Mouse (Mus musculus): ENCODE results near the gene Spata3.

Spata3 gene

DNA sequence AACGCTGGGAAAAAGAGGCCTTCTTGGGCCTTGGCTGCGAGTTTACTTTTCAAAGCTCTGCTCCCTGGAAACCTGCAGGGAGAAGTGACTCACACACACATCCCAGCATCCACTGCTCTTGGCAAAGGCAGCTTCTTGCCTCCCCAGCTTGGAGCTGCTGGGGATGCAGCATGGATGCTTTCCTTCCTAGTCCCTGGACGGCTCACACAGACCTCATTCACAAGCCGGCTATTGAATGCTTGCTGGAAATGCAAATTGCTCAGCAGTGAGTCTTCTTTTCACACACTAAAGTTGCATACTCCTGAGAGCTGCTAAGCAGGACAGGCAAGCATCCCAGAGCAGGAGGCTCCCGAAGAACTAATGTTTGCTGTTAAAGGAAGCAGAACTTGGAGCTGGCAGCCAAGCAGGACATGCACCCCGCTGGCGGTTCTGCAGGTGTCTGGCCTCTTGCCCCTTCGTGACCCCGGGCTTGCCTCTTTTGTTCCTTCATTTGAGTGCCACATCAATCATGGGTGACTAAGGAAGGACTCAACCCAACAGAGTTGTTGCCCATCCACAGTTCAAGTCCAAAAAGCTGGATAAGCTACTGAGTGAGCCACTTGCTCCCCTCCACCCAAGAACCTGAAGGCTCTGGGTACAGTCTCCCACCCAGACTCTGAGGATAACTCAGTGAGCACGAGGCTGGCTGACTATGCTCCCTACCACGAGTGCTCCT lies 15.8 kb downstream of the Spata3 start:
- DNase-seq (ENCODE audit: low read depth, low spot score), result no peak

DNA sequence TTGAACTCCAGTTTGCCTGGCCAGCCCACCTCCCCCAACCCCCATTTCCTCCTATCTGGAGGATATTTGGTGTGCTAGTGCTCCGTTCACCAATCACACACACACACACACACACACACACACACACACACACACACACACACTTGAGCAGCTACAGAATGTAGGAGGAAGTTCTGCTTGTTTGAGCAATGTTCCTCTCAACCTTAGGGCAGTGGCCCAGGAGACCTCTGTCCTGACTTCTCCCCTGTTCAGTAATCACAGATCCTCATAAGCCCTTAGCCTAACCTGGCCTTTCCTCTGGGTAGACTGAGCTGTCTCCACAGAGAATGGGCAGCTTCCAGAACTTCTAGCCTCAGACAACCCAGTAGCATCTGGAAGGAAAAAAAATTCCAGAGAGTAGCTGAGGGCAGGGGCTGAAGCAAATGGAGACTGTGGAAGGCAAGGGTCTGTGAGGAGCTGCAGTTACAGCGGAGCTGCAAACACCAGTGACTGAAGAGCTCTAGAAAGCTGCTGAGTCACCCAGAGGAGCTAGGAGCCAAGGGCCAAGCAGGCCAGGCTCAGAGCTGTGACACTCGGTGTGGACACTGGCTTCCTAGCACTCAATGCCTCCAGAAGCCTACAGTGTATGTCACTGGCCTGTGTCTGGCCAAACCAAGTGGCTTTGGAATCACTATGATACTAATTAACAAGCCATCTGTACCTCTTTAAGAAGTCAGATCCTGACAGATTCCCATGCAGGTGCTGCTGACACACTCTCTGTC lies 21.8 kb downstream of the Spata3 start:
- DNase-seq (ENCODE audit: low read depth, low spot score), result no peak

- no peak for DNase-seq (ENCODE audit: low read depth, low spot score)
These were observed 23.5 kb downstream of the Spata3 start for GRCm38 (mm10) chr1:86040131-86040530.

DNA sequence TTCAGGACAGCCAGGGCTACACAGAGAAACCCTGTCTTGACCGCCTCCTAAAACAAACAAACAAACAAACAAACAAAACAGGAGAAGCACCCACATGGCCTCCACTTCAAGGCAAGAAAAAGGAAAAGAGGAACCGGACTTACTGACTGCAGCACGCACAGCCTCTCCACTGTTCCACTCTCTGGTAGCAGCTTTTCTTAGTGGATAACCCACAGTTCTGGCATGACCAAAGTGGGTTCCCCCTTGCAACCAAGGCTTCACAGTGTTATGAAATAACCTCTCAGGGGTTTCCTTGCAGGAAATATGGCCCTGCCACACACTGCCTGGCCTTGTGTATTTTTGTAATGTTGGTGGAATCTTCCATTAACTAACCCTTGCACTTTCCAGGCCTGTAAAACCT lies 24.2 kb downstream of the Spata3 start:
- DNase-seq (ENCODE audit: low read depth, low spot score), result no peak

DNA sequence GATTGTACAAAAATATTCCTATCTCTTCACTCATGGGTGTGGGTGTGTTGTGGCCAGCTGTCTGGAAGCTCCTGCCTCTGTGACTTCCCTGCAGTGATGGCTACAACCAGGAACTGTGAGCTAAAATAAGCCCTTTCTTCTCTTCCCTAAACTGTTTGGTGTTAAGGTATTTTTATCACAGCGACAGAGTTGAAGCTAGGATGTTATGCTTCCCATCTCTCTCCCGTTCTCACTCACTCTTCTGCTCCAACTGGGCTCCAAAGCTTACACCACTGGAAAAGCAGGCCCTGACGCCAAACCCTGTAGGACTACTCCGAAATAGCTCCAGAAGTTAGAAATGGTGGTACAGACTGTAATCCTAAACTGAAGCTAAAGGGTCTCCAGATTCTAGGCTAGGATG lies 28.4 kb downstream of the Spata3 start:
- no peak for DNase-seq (ENCODE audit: low read depth, low spot score)

DNA sequence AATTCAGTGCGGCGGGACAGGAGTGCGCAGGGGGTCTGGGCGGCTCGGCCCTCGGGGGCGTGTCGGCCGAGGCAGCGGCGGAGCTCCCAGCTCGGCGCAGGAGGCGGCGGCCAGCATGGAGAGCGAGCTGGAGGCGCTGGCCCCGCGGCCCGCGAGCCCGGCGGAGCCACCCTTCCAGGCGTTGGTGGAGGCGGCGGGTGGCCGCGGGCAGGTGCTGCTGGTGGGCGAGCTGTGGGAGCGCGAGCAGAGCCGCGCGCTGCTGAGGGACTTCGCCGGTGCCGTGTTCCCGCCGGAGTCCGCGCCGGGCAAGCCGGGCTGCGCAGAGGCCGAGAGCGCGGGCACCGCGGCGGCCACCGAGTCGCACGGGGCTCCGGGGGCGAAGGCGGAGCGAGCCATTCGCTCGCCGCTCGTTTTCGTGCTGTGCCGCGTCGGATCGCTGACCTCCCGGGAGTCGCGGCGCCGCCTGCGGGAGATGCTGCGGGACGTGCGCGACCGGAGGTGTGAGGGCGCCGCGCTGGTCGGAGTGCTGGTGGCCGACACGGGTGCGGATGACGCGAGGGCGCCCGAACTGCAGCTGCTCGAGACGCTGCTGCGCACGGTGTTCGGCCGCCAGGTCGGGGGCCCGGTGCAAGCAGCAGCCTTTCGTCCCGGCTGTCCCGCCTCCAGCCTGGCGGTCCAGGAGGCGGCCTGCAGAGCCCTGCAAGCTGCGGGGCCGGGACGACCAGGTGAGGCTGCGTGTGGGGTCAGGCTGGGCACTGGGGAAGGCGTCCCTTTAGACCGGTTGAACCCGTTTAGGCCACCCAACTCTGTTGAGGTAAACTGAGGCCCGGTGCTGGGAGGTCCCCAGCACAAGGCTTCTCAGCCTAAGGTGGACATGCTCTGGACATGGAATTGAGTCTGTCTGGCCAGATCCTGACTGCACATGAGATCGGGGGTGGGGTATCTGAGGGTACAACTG lies 29.5 kb downstream of the Spata3 start, which contains the start of gene 2810459M11Rik:
Gene 2810459M11Rik (plus strand): TSS at position 16 of the 958 bp plus-strand sequence.
- DNase-seq (ENCODE audit: low read depth, low spot score), result no peak

GRCm38 (mm10) chr1:86046833-86047563 lies 30.4 kb downstream of the Spata3 start:
- DNase-seq (ENCODE audit: low read depth, low spot score), result no peak

- DNase-seq (ENCODE audit: low read depth, low spot score), result no peak
These were observed 31.6 kb downstream of the Spata3 start for GRCm38 (mm10) chr1:86048231-86048630.

DNA sequence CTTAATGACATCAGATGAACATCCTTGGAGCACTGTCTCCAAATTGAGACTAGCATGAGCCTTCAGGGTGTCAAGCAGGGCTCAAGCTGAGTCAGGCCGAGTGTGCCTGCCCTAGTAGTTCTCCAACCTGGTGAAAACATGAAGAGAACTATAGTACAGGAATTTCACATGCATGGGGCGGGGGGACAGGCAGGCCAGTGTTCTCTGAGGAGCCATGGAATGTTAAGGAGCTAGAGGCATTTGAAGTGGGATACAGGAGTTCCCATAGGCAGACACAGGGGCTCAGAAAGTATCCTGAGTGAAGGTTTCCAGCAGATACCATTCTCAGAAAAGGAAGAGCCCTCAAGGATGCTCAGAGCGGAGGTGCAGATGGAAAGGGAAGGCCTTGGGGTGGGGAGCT lies 32.1 kb downstream of the Spata3 start:
- no peak for DNase-seq (ENCODE audit: low read depth, low spot score)

- no peak for DNase-seq (ENCODE audit: low read depth, low spot score)
These were observed 36.7 kb downstream of the Spata3 start for GRCm38 (mm10) chr1:86053198-86053921.

GRCm38 (mm10) chr1:86054943-86055342 lies 38.3 kb downstream of the Spata3 start:
- DNase-seq (ENCODE audit: low read depth, low spot score), result no peak

DNA sequence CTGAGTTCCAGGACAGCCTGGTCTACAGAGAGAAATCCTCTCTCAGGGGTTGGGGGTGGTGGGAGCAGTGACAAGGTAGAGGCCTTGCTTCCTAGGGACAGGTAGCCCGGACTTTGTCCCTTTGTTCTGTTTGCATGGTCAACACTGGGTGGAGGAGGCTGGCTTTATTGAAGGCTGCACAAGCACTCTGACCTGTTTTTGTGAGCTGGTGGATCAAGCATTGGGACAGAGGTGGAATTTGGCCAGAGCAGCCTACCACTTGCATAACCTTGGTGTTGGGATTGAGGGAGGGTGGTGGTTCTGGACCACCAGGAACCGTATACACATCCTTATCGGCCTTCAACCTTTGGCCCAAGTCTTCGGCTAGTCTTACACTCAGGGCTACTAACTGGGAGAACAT lies 39.7 kb downstream of the Spata3 start:
- no peak for DNase-seq (ENCODE audit: low read depth, low spot score)

- DNase-seq (ENCODE audit: low read depth, low spot score), result peak; percentile 92
These were observed 42.5 kb downstream of the Spata3 start for GRCm38 (mm10) chr1:86058856-86059769.

GRCm38 (mm10) chr1:86062523-86062922 lies 45.9 kb downstream of the Spata3 start:
- DNase-seq (ENCODE audit: low read depth, low spot score), result no peak

GRCm38 (mm10) chr1:86064271-86064991 lies 47.8 kb downstream of the Spata3 start, which contains the start of gene Psmd1:
Gene Psmd1, plus strand, starts transcription at chr1:86064387.
- DNase-seq (ENCODE audit: low read depth, low spot score), result peak; percentile 85

- no peak for DNase-seq (ENCODE audit: low read depth, low spot score)
These were observed 59.9 kb downstream of the Spata3 start for GRCm38 (mm10) chr1:86076565-86076964.
